Mouse (Mus musculus) T-helper 2 cell (primary cell): ENCODE measurements around the gene Rhd.
"Not testable (repeated sequence)": the region's sequence is repeated elsewhere in the genome, so short reads cannot be mapped to it uniquely, and the experiment has no call there.

ENCODE experiments used
- in situ Hi-C: fragments of 300-600 bp; cut with MboI, MseI; formaldehyde crosslinking; loops from one replicate; pipeline ENCODE4 v1.15.1; 2025; ENCODE audit warnings: high pct_unique_total_duplicates

The Rhd gene

DNA sequence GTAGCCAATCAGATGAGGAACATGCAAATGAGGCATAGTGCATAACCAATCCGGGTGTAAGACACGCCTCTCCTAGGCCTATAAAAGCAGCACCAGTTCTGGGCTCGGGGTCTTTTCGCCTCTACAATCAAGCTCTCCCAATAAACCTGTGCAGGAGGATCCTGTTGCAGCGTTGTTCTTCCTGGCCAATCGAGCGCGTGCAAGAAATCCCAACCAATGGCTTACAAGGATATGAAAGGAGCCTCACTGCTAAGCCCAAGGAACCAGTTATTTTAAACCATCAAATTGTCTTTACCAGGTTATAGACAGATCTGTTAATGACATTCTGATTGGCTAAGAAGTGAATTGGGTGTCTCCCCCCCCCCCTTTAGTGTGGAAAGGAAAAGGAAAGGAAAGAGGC lies 47.1 kb downstream of the Rhd start:
- in situ Hi-C loops, result not testable (repeated sequence)

DNA sequence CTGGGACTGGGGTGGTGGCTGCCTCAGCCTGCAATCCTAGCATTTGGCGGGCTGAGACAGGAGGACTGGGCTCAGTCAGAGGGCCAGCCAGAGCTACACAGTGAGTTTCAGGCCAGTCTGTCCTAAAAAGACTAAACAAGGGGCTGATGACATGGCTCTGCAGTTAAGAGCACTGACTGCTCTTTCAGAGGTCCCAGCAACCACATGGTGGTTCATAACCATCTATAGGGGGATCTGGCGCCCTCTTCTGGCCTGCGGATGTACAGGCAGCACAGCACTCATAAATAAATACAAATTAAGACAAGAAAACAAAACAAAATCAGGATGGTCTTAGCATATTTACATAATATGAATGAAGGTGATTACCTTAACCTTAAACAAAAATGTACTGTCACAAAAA lies 49.1 kb downstream of the Rhd start:
- in situ Hi-C loops, result no loop called here

DNA sequence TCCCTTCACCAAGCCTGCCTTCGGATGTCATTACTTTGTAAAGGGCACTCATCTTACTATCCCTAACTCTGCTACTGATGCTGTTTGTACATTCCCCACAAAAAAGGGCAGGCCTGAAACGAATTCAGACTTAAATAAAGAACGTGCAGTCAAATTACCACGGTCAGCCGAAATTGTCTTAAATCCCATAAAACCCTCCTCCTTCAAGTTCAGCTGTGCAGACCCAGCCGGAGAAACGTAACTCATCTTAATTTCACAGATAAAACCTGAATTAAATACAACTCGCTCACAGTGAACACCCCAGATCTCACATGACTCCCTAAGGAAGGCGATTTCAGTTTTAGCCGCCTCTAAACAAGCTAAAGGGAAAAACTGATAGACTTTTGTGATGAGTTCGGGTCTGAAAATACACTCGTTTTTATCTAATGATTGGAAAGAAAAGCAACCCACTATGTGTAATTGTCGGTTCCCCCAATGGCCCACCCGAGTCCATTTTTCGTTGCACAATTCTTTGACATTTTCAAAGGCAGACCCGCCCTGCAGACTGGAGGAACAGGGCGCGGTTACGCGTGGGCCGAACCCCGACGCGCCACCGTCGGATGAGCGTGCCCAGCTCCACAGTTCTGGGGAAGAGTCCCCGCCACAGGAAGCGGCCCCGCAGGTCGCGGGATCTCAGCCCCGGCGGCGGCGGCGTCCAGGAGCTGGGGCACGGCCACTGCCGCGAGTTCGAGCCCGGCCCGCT lies 50.0 kb downstream of the Rhd start:
- in situ Hi-C loops, result no loop called here

DNA sequence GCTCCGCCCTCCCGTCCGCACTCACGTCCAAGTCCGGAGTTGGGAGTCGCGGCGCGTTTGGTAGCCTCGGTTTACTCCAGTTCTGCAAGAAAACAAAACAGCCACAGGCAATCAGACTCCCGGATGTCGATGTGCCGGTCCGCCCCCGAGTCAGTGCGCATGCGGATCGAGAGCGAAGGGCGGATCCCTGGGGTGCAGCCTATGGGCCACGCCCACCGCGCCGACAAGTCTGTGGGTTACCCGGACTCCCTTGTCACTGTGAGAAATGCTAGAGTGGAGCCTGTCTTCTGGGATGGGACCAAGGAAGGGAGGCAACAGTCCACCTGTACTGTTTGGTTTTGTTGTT lies 50.5 kb downstream of the Rhd start, which contains the start of gene Tmem50a:
Tmem50a (minus strand) TSS at position 161 of the 346 bp plus-strand sequence.
- in situ Hi-C loops, result no loop called here

DNA sequence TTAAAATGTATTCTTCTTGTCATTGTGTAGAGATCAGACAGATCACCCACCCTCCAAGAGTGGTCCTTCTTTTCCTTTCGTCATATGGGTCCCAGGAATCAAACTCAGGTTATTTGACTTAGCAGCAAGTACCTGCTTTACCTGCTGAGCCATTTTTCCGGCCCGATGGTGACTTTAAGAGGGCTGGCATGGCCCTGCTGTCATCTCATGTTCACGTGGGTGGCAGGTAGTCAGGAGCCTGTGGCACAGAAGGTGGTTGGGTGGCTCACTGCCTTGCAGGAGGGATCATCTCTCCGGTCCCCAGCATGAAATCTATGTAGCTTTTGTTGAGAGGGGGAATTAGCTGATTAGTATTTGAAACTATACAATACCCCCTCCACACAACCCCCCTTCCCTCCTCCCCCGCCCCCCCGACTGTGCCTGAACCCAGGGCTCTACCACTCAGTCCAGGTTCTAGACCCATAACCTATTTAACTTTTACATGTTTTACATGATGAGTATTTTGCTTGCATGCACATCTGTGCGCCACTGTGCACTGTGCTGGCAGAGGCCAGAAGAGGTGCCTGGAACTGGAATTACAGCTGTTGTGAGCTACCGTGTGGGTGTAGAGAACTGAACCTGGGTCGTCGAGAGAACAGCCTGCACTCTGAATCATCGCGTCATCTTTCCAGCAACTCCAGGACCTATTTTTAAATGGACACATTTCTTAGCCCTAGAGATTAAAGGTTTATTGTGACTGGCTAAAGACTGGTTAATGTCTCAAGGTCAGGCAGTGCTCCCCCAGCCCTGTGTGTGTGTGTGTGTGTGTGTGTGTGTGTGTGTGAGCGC lies 51.1 kb downstream of the Rhd start:
- in situ Hi-C loops, result no loop called here

DNA sequence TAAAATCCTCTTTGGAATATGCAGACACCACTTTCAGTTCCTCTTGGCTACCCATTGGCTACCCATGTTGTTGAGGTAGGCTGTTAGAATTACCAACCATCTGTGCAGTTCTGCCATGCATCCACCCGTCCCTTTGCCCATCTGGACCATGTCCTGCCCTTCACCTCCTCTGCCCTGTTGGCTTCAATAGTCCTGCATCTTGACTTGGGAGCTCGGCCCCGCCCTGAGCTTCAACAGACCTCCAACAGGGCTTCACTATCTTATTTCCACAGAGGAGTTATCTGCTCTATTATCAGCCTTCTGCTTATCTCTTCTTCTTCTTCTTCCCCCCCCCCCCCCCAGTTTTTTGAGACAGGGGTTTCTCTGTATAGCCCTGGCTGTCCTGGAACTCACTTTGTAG lies 52.9 kb downstream of the Rhd start:
- in situ Hi-C loops, result no loop called here

DNA sequence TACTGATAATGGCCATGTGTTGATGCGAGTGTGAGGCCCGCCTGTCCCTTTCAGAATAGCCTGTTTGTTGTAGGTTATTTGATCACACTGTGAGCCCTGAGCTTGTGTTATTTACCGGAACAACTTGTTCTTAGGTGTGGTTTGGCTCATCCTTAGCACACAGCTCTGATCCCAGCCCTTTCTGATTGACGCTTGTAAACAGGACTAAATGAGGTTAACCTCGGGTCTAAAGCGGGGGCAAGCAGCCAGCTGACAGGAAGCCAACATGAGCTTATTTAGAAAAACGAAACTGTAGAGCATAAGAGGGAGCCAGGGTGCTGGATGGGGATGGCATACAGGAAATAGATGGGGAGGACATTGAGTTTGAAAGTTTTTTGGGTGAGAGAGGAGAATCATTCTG lies 54.0 kb downstream of the Rhd start:
- in situ Hi-C loops, result no loop called here

DNA sequence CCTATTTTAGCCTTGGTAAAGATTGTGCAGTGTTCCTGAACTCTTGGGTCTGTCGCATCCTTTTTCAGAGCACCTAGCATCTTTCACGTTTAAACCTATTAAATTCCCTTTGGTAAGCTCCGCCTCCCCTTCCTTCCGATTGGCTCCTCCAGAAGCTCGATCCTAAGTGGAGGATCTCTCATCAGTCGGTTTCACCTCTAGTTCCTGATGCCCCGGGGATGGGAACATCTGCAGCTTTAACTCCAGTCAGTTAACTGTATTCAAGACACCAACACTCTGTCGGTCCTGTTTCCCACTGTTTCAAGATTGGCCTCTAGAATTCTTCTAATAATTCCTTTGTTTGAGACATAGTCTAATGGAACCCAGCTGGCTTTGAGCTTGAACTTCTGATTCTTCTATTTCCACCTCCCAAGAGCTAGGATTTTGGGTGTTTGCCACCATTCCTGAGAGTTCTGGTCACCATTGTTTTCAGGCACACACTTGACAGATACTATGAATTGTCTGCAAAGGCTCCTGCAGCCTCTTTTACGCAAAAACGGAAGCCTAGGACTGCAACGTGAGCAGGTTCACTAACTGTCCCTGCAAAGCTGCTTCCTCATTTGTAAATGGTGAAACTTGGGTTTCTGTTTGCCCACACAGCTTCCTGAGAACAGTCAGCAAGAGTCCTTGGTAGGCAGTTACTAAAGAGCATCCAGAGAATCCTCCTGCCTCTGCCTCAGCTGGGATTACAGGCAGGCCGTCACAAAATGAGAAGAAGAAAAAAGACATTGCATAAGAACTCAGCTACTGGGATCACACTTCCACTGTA lies 55.6 kb downstream of the Rhd start:
- in situ Hi-C loops, result no loop called here

DNA sequence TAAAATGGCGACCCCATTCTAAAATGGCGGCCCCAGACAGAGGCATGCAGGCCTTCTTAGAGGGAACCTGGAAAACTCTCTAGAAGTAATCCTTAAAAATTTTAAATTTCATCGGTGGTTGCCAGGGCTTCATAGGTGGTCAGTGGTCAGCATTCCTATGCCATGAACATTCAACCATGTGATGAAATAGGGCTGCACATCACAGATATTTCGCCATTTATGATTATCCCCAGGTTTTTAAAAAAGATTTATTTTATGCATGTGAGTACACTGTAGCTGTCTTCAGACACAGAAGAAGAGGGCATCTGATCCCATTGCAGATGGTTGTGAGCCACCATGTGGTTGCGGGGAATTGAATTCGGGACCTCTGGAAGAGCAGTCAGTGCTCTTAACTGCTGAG lies 56.3 kb downstream of the Rhd start:
- in situ Hi-C loops, result no loop called here

DNA sequence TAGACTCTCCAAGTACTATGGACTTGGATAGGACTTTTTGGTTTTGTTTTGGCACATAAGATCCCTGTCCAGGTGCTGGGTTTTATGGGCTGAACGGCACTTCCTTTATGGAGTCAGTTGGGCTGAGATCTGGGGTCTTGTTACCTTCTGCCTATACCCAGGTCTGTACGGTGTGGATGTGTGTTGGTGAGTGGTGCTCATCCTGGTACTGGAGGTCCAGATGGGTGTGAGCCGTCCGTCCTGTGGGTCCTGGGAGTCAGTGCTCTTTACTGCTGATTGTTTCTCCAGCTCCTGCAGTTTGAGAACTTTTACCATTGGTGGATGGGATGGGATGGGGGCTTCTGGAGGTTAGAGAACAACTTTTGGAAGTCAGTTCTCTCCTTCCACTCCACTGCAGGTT lies 57.4 kb downstream of the Rhd start:
- in situ Hi-C loops, result no loop called here

DNA sequence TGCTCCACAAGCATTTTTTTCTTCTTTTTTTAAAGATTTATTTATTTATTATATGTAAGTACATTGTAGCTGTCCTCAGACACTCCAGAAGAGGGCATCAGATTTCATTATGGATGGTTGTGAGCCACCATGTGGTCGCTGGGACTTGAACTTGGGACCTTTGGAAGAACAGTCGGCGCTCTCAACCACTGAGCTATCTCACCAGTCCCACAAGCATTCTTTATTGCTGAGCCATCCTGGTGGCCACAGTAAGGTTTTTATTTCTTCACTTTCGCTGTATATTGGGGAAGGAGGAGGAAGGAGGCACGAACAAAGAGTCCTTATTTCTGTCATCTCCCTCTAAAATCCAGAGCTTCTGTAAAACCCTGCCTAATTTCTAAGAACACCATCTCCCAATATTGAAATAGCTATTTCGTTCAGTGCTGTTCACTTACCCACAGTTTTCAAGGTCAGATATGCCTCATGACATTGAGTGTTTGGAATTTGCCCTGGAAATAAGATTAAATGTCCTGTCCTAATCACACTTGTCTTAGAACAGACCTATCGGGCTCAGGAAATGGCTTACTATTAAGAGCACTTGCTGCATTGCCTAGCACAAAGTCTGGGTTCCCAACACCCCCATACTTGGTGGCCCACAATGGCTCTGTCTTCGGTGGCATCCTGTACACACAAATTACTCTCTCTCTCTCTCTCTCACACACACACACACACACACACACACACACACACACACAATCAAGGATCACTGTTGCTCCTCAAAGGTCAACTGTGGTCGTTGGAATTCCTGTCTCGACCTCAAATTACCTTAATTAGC lies 58.0 kb downstream of the Rhd start:
- in situ Hi-C loops, result no loop called here

DNA sequence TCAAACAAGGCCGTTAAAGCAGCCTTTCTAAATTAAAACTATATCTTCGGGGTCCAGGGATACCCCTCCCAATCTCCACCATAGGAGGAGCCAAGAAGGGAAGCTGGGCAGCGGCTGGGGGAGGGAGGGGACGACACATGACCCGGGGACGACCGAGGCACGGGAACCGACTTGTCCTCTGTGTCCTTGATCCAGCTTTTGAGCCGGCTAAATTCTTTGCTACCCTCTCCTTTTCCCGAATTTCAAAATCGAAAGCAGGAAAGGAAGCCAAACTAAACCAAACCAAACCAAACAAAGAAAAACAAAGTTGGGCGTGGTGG lies 58.5 kb downstream of the Rhd start:
- in situ Hi-C loops, result no loop called here

DNA sequence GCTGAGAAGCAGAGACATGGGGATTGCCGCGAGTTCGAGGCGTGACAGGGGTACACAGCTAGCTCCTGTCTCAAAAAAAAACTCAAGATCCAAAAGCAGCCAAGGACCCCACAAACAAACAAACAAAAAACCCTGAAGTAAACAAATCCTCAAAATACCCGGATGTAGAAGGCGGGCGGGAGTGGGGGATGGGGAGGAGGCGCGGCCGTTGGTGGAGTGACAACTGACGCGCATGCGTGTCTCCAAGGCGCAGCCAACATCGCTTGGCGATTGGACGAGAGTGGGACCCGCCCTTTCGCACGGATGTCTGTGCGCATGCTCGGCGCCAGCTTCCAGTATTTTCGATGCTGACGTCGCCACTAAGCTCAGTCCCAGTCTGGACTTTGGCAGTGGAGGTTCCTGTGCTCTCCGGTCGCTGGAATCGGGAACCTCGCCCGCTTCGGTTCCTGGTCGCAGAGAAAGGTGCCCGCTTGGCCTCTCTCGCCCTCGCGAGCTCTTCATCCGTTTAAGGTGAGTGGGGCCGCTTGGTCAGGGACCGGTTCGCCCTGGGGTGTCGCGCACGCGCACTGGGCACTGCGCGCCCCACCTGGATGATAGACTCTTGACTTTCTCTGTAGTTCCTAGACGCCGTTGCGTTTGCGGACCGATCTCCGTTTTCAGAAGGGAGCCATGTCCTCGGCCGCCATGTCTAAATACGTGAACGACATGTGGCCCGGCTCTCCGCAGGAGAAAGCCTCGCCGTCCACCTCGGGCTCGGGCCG lies 59.1 kb downstream of the Rhd start, which contains the start of gene Rsrp1:
Rsrp1 (plus strand) TSS at position 335 of the 761 bp plus-strand sequence.
- in situ Hi-C loops, result no loop called here

DNA sequence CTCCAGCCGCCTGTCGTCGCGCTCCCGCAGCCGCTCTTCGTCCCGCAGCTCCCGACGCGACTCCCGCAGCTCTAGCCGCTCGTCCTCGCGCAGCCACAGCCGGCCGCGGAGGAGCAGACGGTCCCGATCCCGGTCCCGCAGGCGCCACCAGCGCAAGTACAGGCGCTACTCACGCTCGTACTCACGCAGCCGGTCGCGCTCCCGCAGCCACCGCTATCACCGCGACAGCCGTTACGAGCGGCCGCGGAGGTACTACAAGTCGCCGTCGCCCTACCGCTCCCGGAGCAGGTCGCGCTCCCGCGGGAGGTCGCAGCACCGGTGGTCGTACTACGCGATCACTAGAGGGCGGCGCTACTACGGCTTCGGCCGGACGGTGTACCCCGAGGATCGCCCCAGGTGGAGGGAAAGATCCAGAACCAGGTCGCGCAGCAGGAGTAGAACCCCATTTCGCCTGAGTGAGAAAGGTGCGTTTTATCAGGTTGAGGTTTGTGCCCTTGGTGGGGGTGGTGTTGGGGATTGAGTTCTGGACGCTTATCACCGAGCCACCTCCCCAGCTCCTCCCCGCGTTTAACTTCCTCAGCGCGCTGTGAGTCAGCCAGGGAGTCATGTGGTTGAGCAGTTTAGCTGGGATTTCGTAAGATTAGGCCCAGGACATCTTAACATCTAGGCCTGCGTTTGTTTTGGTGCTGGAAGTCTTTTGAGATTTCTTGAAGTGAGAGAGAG lies 59.8 kb downstream of the Rhd start:
- in situ Hi-C loops, result no loop called here

DNA sequence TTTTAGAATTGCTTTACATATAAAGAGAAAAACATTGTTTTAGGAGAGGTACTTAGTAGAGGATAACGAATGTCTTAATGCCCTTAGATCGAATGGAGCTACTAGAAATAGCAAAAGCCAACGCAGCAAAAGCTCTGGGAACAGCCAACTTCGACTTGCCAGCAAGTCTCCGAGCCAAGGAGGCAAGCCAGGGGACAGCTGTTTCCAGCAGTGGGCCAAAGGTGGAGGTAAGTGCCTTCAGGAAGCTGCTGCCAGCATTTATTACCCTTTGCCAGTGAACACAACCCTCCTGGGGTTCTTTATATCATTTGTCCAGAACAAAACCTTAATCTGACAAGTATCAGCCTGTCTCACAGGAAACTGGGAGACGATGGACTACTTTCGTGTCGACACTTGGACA lies 60.9 kb downstream of the Rhd start:
- in situ Hi-C loops, result no loop called here

DNA sequence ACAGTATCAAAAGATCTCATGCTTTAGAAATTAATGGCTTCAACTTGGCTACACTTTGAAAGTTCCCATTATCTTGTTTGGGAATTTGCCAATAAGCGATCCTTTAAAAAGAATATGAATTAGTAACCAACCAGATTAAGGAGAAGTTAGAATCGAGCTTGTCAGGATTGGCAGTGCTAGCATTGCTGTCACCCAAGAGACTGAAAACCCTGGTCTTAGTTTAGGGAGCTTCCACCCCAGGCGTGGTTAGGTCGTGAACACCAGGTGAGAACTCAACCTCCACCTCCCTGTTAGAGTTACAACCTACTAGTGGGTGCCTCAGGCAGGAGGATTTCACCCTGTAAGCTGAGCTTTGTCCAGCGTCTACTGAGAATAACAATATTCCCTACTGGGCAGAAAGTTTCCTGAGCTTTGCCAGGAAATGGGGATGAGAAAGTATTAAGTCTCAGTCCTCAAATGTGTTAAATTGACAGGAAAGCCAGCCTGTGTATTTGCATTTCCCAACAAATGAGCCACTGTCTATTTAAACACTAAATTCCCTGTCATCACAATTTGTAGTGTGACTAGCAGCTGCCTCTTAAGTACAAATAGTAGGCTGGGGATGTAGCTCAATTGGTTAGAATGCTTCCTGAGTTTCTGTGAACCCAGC lies 63.6 kb downstream of the Rhd start:
- in situ Hi-C loops, result no loop called here

DNA sequence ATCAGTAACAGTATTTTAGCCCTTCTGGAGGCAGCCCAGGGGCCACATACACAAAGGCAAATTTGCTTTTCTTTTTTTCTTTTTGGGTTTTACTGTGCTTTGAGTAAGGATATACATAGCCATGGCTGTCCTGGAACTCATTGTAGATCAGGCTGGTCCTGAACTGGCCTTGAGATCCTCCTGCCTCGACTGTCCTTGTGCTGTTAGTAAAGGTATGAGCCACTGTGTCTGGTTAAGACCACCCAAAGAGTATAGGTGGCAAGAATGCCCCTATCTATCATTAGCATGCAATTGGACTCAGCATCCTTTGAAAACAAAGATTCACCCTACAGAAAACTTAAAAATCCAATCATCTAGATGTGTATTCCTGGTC lies 64.1 kb downstream of the Rhd start:
- in situ Hi-C loops, result no loop called here

DNA sequence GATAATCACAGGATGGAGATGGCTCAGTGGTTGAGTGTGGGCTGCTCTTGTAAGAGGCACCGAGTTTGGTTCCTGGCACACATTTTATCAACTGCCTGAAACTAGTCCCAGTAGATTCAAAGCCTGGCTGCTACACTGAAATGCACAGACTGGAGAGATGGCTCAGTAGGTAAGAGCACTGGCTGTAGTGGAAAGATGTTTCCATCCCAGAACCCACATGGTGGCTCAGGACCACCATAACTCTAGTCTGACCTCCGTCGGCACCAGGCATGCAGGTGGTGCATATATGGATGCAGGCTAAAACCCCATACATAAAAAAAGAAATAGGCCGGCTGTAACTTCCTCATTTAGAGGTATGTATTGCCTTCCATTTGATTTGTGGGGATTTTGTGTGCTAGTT lies 65.2 kb downstream of the Rhd start:
- in situ Hi-C loops, result no loop called here

DNA sequence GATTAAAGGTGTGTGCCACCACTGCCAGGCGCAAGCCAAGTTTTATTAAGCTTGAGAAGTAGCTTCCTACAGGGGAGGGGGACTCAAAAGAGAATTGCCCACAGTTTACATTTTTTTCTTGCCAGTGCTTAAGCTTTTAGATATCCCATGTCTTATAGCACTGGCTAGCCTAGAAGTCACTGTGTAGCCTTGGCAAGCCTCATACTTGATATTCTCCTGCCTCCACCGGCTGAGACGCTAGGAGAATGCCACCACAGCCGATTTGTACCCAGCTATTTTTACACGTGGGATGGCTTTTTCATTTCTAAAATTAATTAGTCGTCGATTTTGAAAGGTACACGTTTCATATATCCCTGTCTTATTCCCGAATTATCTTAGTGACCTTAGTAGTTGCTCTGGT lies 65.9 kb downstream of the Rhd start:
- in situ Hi-C loops, result no loop called here
